Mouse (Mus musculus) neural tube, embryonic 14.5 days (tissue): ENCODE results near the gene Eif3d. TPM values are rescaled to one million over a fixed set of nuclear protein-coding genes. Genes with fewer than 3 reads are reported as not detected.

Source experiments
- ATAC-seq: fragments of 200-750 bp; cut with Nextera tagmentation; 2 replicates; pipeline ENCODE4 v1.8.0; 2017; ENCODE audit warnings: low read depth, mild to moderate bottlenecking, moderate TSS enrichment, moderate library complexity
- H3K27ac ChIP-seq: fragments of 300-500 bp; sonication (generic); 2 replicates; pipeline ENCODE4 v1.5.1; 2014; ENCODE audit warnings: low read depth, mild to moderate bottlenecking, control low read depth, low read length, moderate library complexity, mixed read lengths
- H3K27me3 ChIP-seq: fragments of 300-500 bp; sonication (generic); 2 replicates; pipeline ENCODE4 v1.6.1; 2014; ENCODE audit warnings: low read length; ENCODE audit not compliant: control insufficient read depth, insufficient read depth
- H3K36me3 ChIP-seq: fragments of 300-500 bp; sonication (generic); 2 replicates; pipeline ENCODE4 v1.6.1; 2014; ENCODE audit warnings: low read length, mixed read lengths; ENCODE audit not compliant: control insufficient read depth, insufficient read depth
- H3K4me1 ChIP-seq: fragments of 300-500 bp; sonication (generic); 2 replicates; pipeline ENCODE4 v1.6.1; 2014; ENCODE audit warnings: low read length; ENCODE audit not compliant: control insufficient read depth, insufficient read depth
- H3K4me2 ChIP-seq: fragments of 300-500 bp; sonication (generic); 2 replicates; pipeline ENCODE4 v1.6.1; 2014; ENCODE audit warnings: mild to moderate bottlenecking, low read depth, low read length, control low read depth
- H3K4me3 ChIP-seq: fragments of 300-500 bp; sonication (generic); 2 replicates; pipeline ENCODE4 v1.5.1; 2014; ENCODE audit warnings: low read depth, low read length, control low read depth, mixed read lengths
- H3K9ac ChIP-seq: fragments of 300-500 bp; sonication (generic); replicated peaks from 2 replicates; pipeline ENCODE4 v1.6.1; 2014; ENCODE audit warnings: low read depth, mild to moderate bottlenecking, control low read depth, low read length, mixed read lengths
- H3K9me3 ChIP-seq: fragments of 300-500 bp; sonication (generic); 2 replicates; pipeline ENCODE4 v1.6.1; 2016; ENCODE audit warnings: low read length; ENCODE audit not compliant: control insufficient read depth
- WGBS: fragments of 180-500 bp; shearing (Covaris S2); extraction: QIAGEN DNeasy Blood & Tissue Kit; methylation state at CpG from one replicate; pipeline ENCODE4 v1.1.7; 2014; 5-methylcytosine and 5-hydroxymethylcytosine counted together
- polyA plus RNA-seq: library from polyadenylated mRNA; unstranded; fragments of >200 nt; fragmentation: Nextera tagmentation; extraction: Ambion mirVana; gene quantifications from 2 replicates; pipeline ENCODE4 v1.2.1, GENCODE M21; 2014

The Eif3d gene
- polyA plus RNA-seq, 1 experiment from 2014 or later, result 177 TPM

- Histone ChIP-seq H3K4me3 (no peak overlapping the region), H3K27me3 (no peaks in the 10 kb centered on the region), H3K27ac (no peak overlapping the region), H3K4me2 (no peak overlapping the region), H3K9me3 (no peaks in the 10 kb centered on the region), H3K36me3 (no peaks in the 10 kb centered on the region), H3K9ac (no peak overlapping the region), H3K4me1 (no peaks in the 10 kb centered on the region; the same call in 1 of the 2 replicates)
- WGBS, result 72% methylated on average over 14 of the region's 14 CpGs
- ATAC-seq, result no peak
These were observed 34.8 kb downstream of the Eif3d start for GRCm38 (mm10) chr15:77935673-77936375.

DNA sequence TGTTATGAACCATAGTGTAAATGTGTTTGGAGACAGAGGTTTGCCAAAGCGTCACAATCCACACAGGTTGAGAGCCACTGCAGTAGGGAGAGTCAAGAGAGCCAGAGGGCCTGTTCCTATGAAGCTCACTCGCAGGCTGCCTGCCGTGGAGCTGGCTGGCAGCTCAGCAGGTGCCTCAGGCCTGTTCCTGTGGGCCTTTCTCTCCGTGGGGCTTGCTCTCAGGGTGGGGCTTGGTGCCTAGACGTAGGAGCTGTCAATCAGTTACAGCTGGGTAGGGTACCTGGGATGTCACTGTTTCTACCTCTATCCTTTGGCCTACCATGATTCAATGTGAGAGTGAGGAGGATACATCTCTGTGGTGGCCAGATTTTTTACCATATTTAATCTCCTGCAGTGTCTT, 35.6 kb downstream of the Eif3d start:
- Histone ChIP-seq H3K4me1 (no peaks in the 10 kb centered on the region; the same call in 1 of the 2 replicates), H3K36me3 (no peaks in the 10 kb centered on the region), H3K4me2 (no peak overlapping the region), H3K27me3 (no peaks in the 10 kb centered on the region), H3K4me3 (no peak overlapping the region), H3K27ac (no peak overlapping the region), H3K9me3 (no peaks in the 10 kb centered on the region), H3K9ac (no peak overlapping the region)
- WGBS, result 76% methylated on average over 5 of the region's 5 CpGs
- no peak for ATAC-seq

- no peak overlapping the region for H3K9ac ChIP-seq
- peak overlapping the region; percentile 32; the same call in 1 of the 2 replicates for H3K4me2 ChIP-seq
- no peak overlapping the region for H3K4me3 ChIP-seq
- peaks cover 5% of the 10 kb centered on the region; the same call in 1 of the 2 replicates for H3K4me1 ChIP-seq
- ATAC-seq, result no peak
- WGBS, result 75% methylated on average over 11 of the region's 11 CpGs
- no peaks in the 10 kb centered on the region for H3K36me3 ChIP-seq
- H3K9me3 ChIP-seq, result no peaks in the 10 kb centered on the region
- no peaks in the 10 kb centered on the region for H3K27me3 ChIP-seq
- H3K27ac ChIP-seq, result no peak overlapping the region
These were observed 36.3 kb downstream of the Eif3d start for GRCm38 (mm10) chr15:77934326-77934725.

- no peak overlapping the region for H3K27ac ChIP-seq
- H3K36me3 ChIP-seq, result no peaks in the 10 kb centered on the region
- WGBS, result 1% methylated on average over 14 of the region's 14 CpGs
- H3K27me3 ChIP-seq, result no peaks in the 10 kb centered on the region
- peak overlapping the region; percentile 32 for H3K4me2 ChIP-seq
- H3K9ac ChIP-seq, result peak overlapping the region; percentile 34; the same call in 1 of the 2 replicates
- no peaks in the 10 kb centered on the region for H3K9me3 ChIP-seq
- 0 out of 2 replicates have a peak, but pooled peaks have one; percentile 5 for ATAC-seq
- no peak overlapping the region for H3K4me3 ChIP-seq
- peaks cover 5% of the 10 kb centered on the region; the same call in 1 of the 2 replicates for H3K4me1 ChIP-seq
These were observed 36.8 kb downstream of the Eif3d start for GRCm38 (mm10) chr15:77933770-77934169.

DNA sequence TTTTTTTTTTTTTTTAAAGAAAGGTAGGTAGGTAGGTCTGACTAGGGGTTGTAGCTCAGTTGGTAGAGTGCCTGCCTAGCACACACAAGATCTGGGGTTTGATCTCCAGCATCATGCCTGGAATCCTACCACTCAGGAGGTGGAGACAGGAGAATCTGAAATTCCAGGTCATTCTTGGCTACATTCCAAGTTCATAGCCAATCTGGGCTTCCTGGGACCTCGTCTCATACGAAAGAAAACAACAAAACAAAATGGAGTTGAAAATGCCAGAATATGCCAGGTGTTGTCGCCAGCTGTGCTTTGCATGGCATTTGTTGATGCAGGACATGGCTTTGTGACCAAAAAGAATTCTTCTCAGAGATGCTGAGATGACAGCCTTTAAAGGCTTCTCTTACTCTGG, 37.4 kb downstream of the Eif3d start:
- Histone ChIP-seq H3K4me1 (peaks cover 5% of the 10 kb centered on the region; the same call in 1 of the 2 replicates), H3K9ac (no peak overlapping the region), H3K27ac (no peak overlapping the region), H3K4me2 (no peak overlapping the region), H3K36me3 (no peaks in the 10 kb centered on the region), H3K9me3 (no peaks in the 10 kb centered on the region), H3K4me3 (no peak overlapping the region), H3K27me3 (no peaks in the 10 kb centered on the region)
- 79% methylated on average over 3 of the region's 3 CpGs for WGBS
- no peak for ATAC-seq

- Histone ChIP-seq H3K9me3 (no peaks in the 10 kb centered on the region), H3K4me2 (no peak overlapping the region), H3K27me3 (no peaks in the 10 kb centered on the region), H3K9ac (no peak overlapping the region), H3K36me3 (no peaks in the 10 kb centered on the region), H3K4me3 (no peak overlapping the region), H3K27ac (no peak overlapping the region), H3K4me1 (peaks cover 13% of the 10 kb centered on the region)
- WGBS, result 71% methylated on average over 6 of the region's 6 CpGs
- ATAC-seq, result no peak
These were observed 39.0 kb downstream of the Eif3d start for GRCm38 (mm10) chr15:77931689-77932016.

GRCm38 (mm10) chr15:77930986-77931688, 39.5 kb downstream of the Eif3d start:
- H3K4me3 ChIP-seq, result no peak overlapping the region
- peaks cover 13% of the 10 kb centered on the region for H3K4me1 ChIP-seq
- WGBS, result 85% methylated on average over 6 of the region's 6 CpGs

GRCm38 (mm10) chr15:77929804-77930203, 40.8 kb downstream of the Eif3d start:
- Histone ChIP-seq H3K27ac (no peak overlapping the region), H3K9me3 (no peaks in the 10 kb centered on the region), H3K4me1 (peaks cover 13% of the 10 kb centered on the region), H3K27me3 (no peaks in the 10 kb centered on the region), H3K4me2 (peak overlapping the region; percentile 80), H3K9ac (no peak overlapping the region), H3K4me3 (peak overlapping the region; percentile 54; the same call in 1 of the 2 replicates), H3K36me3 (no peaks in the 10 kb centered on the region; the same call in 1 of the 2 replicates)
- WGBS, result 57% methylated on average over 8 of the region's 8 CpGs
- no peak for ATAC-seq

More at GRCm38 (mm10) chr15:77930986-77931688, 39.5 kb downstream of the Eif3d start:
- H3K9ac ChIP-seq, result no peak overlapping the region
- H3K27me3 ChIP-seq, result no peaks in the 10 kb centered on the region
- ATAC-seq, result no peak
- no peak overlapping the region for H3K27ac ChIP-seq
- no peak overlapping the region for H3K4me2 ChIP-seq
- H3K36me3 ChIP-seq, result no peaks in the 10 kb centered on the region
- H3K9me3 ChIP-seq, result no peaks in the 10 kb centered on the region
